Mouse (Mus musculus) c-Kit-positive CD71-positive TER-119-negative erythroid progenitor cells, embryonic 14.5 days (primary cell): ENCODE measurements around the gene Itgb3.

Source experiments
- DNase-seq: peaks from one replicate; pipeline ENCODE4 v3.0.0-alpha.2; 2013; ENCODE audit warnings: low read depth

Itgb3 gene

DNA sequence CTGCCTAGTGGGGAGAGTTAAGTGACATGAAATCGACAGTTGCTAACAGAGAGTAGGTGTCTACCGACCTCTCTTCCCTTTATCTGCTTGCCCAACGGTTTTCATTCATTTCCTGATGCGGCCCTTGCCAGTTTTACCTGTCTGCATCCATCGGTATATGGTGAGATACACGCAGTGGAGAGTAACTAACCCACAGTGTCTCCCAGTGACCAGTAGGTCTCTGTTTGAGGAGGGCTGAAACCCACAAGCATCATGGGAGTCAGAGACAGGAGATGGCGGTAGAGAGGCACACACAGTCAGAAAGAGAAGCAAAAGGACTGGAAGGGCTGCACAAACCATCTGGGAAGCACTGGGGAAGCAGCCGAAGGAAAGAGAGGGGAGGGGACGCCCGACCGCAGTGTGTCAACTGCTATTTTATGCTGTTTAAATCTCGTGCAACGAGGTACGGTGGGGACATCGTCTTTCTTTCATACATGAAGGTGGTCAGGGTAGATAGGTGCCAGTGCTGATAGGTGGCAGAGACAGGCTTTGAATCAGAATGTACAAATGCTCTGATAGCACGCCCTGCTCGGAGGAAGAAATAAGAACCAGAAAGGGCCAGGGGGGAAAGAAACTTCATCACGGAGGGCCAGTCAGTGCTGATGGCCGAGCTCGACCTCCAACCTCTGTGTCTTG is 53.9 kb downstream of the Itgb3 start:
- peak; percentile 33 for DNase-seq

DNA sequence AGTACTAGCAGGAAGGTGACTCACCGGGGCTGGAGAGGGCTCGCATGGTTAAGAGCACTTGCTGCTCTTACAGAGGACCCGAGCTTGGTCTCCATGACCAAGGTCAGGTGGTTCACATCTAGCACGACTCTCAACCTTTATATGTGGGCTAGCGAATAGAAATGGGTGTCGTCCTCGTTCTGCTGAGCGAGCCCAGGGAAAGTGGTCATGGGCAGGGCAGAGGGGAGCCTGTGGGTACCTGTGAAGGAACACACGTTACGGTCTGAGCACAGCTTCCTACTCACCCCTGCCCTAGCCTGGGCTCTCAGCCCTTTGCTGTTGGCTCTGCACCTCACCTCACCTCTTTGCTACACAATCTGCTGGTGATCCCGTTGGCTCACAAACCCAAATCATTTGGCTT is 54.8 kb downstream of the Itgb3 start:
- no peak for DNase-seq

- DNase-seq: no peak
These were observed 55.6 kb downstream of the Itgb3 start for GRCm38 (mm10) chr11:104663241-104663877.

DNA sequence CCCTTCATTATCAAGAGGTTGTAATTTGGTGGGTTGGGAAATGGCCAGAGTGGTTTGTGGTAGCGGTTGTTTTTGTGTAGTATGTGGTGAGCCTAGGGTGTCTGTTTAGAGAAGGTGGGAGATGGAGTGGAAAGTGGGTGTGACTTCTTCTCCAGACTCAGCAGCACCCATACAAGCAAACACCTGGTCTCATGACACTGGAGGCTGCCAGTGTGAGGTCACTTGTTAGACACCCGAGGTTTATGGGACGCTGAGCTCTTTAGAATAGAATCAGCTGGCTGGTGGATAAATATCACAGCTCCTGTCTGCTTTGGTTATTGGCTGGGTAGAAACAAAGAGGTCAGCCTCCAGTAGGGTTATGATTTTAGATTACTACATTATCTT is 56.1 kb downstream of the Itgb3 start:
- DNase-seq: no peak

DNA sequence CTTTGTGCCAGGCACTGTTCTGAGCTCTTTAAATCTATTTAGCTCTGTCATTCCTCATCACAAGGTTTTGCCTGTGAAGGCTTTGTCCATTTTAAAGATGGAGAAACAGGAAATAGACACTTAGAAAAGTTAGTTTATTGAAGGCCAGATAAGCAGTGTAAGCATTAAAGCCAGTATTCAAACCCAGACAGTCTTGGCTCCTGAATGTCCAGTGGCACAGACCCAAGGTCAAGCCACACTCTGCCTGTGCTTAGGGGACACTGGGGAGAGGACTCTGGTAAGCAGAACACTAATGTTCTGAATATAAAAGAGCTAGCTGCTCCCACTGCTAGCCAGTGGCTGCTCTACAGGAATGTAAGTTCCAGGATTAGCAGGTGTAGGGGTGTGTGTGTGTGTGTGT is 56.6 kb downstream of the Itgb3 start:
- DNase-seq: no peak

GRCm38 (mm10) chr11:104667399-104667798 is 59.6 kb downstream of the Itgb3 start:
- no peak for DNase-seq

DNA sequence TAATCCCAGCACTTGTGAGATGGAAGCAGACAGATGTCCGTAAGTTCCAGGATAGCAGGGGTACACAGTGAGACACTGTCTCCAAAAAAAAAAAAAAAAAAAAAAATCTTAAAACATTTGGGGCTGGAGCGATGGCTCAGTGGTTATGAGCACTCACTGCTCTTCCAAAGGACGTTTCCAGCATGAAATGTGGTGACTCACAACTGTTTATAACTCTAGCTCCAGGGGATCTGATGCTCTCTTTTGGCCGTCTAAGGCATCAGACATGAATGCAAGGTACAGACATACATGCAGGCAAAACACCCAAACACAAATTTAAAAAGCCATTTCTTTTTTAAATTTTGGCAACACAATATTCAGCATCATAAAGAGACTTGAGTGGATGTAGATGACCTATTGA is 65.6 kb downstream of the Itgb3 start:
- no peak for DNase-seq

DNA sequence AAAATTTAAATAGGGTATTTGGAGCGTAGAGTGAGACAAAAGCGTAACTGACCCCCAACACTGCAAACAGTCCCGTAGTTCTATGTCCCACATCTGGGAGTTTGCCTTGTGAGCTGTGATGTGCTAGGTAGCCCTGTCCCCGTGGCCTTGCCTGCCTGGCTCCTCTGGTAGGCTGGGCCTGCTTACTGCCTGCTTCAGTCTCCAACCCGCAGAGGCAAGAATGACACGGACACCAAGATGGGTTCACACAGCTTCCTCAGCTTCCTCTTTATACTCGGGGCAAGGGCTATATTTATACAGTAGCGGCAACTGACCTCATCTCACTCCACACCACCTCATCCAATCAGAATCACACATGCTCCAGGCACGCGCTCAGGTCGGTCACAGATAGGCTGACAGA is 67.0 kb downstream of the Itgb3 start:
- DNase-seq: no peak

GRCm38 (mm10) chr11:104685548-104685947 is 77.7 kb downstream of the Itgb3 start, which contains the start of gene Gm11639:
Gene Gm11639 (plus strand): TSS chr11:104685707.
- DNase-seq: peak; percentile 48

DNA sequence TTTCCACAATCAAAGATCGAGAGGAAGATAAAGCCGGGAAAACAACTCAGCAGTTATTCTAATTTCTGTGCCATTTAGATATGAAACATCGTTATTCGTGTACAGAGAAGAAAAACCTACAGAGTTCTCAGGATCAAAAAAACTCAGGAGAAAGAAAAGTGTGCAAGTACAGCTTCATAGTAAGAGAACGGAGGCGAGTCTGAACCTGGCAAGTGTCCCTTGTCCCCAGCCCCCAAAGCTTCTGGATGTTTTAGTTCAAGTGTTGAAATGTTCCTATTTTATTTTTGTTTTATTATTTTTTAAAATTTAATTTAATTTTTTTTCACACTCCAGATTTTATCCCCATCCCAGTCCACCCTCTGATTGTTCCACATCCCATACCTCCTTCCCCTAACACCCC is 85.4 kb downstream of the Itgb3 start:
- DNase-seq: no peak

GRCm38 (mm10) chr11:104704097-104704496 is 96.3 kb downstream of the Itgb3 start:
- no peak for DNase-seq

DNA sequence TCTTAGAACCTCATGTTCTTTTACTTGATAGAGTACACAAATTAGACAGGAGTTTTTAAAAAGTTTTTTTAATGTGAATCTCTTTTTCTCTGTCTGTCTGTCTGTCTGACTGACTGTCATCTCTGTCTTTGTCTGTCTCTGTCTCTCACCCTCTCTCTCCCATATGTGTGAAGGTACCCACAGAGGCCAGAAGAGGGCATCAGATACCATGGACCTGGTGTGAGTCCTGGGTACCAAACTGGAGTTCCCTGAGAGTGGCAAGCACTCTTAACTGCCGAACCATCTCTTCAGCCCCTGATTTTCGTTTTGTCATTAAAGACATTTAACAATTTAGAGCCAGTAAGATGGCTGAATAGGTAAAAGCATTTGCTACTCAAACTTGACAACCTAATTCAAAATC is 99.3 kb downstream of the Itgb3 start:
- DNase-seq: no peak
